Mouse (Mus musculus) Muller cell, postnatal 12 days (primary cell): ENCODE data around the gene B230219D22Rik.
A peak's percentile ranks its signal among the peaks of the same experiment; 100 is the strongest.
"Not testable (repeated sequence)": the region's sequence is repeated elsewhere in the genome, so short reads cannot be mapped to it uniquely, and the experiment has no call there.

Experiments
- DNase-seq: peaks from one replicate; pipeline ENCODE4 v3.0.0-alpha.2; 2015; ENCODE audit errors: inconsistent ontology term

Gene B230219D22Rik

DNA sequence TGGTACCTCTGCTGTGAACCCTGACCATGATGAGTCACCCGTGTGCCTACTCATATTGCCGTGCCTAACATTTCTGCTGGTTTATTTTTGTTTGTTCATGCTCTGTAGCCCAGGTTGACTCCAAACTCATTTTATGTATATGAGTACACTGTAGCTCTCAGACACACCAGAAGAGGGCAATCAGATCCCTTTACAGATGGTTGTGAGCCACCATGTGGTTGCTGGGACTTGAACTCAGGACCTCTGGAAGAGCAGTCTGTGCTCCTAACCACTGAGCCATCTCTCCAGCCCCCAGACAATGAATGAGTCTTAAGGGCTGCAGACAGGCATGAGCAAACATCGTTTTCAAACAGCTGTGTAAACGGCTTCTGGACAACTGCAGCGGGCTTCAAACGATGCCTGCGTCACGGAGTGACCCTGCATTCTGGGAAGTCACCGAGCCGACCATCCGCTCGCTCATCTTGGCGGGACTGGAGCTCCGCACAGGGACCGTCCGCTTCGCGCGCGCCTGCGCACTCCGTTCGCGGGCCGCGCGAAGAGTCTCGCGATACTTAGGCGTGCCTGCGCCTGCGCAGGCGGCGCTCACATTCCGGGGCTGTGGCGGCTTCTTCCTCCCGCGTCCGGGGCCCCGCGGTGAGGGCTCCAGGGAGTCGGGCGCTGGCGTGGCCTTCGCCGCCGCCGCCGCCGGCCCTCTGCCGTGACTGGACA lies at the start of gene B230219D22Rik:
Gene B230219D22Rik (plus strand): TSS at position 590 of the 708 bp plus-strand sequence.
- peak; percentile 95 for DNase-seq

DNA sequence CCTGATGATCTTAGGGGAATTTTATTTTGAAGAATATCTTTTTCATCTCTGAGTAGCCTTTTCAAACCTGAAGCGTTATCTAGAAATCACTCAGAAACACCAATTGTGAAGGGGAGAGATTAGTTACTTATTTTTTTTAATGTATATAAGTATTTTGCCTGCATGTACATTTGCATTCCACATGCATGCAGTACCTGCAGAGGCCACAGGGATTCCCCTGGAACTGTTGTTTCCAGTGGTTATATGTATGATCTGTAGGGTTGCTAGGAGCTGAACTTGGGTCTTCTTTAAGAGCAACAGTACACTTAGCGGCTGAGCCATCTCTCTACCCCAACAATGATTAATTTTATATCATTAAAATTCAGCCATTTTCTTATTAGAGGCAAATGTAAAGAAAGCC lies 48.4 kb upstream of the B230219D22Rik start:
- no peak for DNase-seq

DNA sequence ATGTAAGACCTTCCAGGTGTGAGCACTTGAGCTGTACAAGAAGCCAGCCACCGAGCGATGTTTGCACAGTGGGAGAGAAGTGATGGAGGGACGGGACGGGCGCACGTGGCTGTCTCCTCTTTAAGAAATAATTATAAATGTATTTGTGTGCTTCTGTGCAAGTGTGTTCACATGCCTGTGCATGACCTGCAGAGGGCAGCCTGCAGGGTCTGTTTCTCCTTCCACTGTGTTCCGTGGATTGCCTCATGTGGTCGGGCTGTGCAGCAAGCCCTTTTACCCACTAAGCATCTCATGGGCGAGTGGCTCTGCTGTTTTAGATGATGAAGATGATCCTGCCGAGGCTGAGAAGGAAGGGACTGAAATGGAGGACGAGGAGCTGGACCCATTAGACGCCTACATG lies 42.8 kb upstream of the B230219D22Rik start:
- DNase-seq, result no peak

DNA sequence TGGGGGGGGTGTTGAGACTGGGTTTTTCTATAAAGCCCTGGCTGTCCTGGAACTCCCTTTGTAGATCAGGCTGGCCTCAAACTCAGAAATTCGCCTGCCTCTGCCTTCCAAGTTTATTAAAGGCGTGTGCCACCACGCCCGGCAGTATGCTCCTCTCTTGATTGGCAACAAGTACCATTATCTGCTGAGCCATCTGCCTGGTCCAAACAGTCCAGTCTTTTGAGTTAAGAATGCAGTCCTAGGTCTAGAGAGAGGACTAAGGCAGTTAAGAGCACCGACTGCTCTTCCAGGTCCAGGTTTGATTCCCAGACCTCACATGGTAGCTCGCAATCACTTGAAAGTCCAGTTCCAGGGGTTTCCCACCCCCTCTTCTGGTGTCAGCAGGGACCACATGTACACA lies 41.9 kb upstream of the B230219D22Rik start:
- DNase-seq, result no peak

DNA sequence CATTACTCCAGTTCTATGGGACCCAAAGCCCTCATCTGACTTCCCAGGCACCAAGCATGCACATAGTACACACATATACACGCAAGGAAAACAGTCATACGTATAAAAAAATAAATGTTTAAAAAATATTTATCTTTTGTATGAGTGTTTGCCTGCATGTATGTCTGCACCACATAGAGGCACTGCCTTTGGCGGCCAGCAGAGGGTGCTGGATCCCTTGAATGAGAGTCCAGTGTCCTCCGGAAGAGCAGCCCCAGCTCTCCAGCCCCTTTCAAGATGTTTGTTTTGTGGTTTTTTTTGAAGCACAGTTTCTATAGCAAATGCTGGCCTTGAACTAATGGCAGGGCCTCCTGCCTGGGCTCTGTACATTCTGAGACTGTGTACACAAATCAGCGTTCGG lies 24.4 kb upstream of the B230219D22Rik start:
- DNase-seq, result no peak

DNA sequence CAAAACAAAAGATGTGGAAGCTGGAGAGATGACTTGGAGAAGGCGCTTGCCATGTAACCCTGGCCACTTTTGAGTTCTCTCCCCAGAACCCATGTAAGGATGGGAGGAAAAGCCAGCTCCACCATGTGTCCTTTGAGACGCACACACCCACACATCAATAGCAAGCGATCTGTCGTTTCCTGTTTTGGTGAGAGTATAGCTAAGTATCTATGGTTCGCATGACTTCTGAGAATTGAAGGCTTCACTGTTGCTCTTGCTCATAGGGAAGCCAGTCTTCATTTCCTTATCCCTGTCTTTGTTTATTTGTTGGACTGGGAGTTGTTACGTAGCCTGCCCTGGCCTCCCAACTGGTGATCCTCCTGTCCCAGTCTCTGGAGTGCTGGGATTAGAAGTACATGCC lies 20.2 kb upstream of the B230219D22Rik start:
- no peak for DNase-seq

DNA sequence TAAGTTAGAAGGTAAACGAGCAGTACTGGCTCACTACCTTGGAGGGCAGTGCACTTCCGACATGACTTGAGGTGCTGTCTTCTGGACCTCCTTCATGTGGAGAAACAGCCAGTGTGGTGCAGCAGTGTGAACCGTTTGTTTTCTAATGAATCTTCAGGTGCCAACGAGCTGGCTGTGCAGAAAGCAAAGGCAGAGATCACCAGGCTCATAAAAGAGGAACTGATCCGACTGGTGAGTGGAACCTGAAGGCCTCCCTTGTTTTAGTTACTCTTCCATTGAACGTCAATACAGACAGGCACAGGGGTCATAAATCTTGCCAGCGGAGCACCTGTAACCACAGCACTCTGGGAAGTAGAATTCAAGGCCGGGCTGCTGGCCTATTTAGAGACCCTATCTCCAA lies 15.6 kb upstream of the B230219D22Rik start:
- no peak for DNase-seq

DNA sequence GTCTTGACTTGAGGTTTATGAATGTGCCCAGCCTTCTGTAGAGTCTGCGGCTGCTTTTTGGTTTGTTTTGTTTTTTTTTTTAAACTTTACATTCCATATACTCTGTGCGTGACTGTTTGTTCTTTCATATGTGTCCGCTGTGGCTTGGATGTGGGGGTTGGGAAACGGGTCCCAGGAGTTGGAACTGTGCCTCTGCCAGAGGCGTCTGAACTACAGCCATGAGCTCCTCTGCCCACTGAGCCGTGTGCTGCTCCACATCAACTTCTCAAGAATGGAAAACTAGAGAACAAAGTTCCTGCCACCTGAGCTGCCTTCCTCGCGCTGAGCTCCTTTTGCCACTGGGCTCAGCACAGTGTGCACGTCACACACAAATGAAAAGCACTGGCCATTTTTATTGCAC lies 10.7 kb upstream of the B230219D22Rik start:
- DNase-seq, result no peak

DNA sequence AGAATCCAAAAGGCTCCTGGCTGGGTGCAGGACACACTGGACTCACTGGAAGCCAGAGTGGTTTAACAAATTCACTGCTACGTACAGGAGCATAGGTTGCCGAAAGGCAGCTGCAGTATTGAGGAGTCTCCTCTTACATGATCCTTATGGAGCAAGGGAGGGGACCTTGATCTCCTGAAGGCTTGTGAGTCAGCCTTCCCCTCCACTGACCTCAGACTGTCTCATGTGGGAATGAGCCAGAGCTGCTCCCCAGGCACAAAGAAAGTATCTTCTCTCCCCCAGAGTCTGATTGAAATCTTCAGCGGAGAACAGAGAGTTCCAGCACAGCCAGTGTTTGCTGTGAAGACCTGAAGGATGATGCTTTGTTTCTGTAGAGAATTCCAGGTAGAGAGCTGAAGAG lies 9.3 kb upstream of the B230219D22Rik start:
- DNase-seq, result no peak

DNA sequence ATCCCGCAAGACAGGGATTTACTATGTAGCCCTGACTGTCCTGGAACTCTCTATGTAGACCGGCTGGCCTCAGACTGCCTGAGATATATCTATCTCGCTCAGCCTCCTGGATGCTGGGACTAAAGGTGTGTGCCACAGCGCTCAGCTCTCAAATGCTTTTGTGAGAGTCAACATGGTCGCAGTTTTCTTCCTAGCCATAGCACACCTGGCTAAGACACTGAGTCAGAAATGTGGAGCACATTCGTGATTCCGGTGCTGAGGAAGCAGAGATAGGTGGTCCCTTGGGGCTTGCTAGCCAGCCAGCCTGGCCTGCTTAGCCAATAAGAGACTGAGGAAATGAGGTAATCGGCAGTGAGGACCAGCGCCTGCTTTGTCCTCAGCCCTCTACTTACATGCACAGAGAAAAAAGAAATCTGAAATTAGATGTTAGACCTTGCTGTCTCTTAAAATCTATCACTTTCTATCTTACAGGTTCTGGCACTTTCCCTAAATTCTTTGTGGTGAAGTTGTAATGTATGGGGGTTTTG lies 6.8 kb upstream of the B230219D22Rik start:
- no peak for DNase-seq

DNA sequence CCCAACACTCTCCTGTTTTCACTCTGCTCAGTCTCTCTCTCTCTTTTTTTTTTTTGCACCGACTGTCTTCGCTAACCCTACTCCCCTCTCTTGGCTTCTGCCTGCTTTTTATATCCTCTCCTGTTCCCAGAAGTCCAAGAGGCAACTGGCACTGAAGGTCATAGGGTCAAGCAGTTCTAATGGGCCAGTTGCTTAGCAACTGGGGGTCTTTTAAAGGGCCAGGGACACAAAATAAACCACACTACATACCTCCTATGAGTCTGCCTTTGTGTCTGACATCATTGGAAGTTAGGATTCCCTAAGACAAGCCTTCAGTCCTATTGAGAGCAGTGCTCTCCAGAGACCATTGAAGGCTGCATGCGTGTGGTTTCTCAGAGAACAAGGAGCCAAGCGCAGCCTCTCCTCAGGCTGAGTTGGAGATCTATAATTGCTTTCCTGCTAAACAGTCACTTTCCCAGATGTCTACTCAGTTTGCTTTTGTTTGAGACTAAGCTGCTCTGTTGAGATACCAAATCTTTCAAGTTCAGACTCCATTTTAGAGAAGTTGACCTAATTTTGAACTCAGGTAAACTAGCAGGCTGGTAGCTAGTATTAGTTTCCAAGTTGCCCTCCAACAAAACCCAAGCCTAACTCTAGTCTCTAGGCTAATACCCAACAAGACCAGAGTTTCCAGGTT lies 4.9 kb upstream of the B230219D22Rik start:
- no peak for DNase-seq

DNA sequence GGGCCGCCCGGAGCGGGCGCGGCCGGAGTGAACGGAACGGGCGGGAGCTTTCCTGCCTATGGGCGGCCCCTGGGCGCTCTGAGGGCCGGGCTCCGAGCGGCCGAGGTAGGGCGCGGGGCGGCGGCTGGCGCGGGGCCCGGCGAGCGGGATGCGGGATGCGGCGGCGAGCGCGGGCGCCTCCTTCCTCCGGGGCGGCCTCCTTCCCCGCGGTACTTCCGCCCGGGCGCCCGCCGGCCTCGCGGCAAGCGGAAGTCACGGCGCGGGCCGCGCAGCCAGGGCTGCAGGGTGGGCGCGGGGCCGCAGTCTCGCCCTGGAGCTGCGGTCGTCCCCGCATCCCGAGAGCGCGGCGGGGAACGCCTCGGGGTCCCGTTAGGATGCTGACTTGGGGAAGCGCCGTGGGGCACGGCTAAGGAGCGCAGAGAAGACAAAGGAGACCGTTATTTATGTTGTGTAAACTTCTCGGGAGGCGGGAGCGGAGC lies 358 bp downstream of the B230219D22Rik start:
- no peak for DNase-seq

DNA sequence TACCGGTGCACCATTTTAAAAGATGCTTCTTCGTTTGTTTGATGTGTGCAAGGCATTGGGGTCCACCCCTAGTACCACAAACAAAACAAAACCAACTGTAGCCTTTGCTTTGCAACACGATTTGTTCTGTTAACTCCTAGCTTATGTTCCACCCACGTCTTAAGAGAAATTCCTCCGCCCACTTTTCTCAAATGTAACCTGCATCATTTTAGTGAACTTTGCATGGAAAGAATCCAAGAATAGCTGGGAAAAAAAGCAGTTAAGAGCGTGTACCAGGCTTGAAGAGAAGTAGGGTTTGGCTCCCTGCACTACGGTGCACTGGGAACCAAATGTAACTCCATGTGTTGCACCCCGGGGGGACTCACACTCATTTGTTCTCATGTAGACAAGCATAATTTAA lies 1.2 kb downstream of the B230219D22Rik start:
- peak; percentile 17 for DNase-seq

DNA sequence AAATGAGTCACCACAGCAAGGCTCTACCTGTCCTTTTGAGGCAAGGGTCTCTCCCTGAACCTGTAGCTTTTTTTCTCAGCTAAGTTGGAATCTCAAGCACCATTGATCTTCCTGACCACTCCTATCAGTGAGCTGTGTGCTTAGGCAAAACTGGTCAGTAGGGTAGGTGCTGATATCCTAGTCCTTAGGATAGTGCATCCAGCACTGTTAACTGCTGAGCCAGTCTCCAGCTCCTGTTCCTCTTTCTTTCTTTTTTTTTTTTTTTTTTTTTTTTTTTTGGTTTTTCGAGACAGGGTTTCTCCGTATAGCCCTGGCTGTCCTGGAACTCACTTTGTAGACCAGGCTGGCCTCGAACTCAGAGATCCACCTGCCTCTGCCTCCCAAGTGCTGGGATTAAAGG lies 3.1 kb downstream of the B230219D22Rik start:
- not testable (repeated sequence) for DNase-seq

DNA sequence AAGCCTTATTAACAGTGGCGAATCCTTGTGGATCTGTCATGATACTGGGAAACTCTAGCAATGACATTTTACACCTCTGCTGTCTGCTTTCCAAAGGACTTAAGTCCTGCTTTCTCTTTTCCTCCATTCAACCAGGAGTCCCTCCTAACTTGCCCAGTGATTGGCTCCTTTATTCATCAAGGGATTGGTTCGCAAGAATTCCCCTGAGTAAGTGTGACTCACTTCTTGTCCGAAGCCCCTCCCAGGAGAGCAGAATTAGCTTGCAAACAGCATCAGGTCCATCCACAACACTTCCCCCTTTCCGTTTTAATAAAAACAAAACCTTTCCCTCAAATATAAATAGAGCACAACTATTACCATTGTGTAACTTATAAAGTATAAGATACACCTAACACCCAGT lies 11.4 kb downstream of the B230219D22Rik start:
- DNase-seq, result no peak

DNA sequence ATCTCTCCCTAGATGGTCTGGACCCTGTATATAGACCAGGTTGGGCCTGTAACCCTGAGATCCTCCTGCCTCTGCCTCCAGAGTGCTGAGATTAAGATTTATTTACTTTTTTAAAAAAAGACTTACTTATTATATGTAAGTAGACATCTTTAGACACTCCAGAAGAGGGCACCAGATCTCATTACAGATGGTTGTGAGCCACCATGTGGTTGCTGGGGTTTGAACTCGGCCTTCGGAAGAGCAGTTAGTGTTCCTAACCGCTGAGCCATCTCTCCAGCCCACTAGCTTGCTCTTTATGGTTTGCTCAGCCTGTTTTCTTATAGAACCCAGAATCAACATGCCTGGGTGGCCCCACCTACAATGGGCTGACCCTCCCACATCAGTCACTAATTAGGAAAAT lies 19.9 kb downstream of the B230219D22Rik start:
- no peak for DNase-seq

DNA sequence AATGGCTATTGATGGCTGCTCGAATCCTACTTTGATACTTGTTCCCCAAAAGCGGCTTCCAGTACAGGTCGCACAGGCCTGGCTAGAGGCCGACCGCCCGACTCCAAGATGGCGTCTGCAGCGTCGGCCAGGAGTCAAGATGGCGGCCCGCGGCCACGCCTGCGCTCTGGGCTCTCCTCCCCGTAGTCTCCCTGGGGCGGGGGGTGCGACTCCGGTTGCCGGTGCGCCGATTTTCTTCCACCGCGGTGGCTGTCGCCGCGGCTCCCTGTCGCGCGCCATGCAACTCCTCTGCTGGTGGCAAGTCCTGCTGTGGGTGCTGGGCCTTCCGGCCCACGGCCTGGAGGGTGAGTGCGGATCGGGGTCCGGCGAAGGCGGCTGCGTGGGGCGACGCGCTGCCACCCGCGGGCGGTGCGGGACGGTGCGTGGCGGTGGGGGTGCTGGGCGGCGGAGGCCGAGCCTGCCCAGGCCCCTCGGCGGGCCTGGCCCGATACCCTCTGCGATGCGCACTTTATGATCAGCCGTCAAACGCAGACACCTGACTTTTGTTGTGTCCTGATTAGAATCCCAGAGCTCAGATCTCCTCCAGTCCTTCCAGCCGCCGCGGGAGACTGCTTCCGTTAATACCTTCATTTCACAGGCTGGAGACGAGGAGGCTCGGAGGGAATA lies 21.7 kb downstream of the B230219D22Rik start, which contains the start of gene Txndc15:
Gene Txndc15 (plus strand): TSS at position 150 of the 666 bp plus-strand sequence.
- DNase-seq, result peak; percentile 86

DNA sequence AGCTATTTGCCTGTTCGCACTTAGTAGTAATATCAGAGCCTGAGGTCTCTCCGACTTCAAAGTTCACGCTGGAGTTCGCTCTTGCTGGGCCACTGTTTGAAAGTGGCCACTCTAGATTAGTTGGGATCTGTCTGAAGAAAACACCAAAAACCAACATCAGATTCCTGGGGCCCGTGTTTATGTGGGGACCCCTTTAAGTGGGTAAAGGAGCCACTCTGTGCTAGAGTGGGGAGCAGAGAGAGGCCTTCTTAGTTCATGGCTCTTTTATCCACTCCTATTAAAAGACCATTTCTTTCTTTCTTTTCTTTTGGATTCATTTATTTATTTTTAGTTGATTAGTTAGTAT lies 22.2 kb downstream of the B230219D22Rik start:
- no peak for DNase-seq

DNA sequence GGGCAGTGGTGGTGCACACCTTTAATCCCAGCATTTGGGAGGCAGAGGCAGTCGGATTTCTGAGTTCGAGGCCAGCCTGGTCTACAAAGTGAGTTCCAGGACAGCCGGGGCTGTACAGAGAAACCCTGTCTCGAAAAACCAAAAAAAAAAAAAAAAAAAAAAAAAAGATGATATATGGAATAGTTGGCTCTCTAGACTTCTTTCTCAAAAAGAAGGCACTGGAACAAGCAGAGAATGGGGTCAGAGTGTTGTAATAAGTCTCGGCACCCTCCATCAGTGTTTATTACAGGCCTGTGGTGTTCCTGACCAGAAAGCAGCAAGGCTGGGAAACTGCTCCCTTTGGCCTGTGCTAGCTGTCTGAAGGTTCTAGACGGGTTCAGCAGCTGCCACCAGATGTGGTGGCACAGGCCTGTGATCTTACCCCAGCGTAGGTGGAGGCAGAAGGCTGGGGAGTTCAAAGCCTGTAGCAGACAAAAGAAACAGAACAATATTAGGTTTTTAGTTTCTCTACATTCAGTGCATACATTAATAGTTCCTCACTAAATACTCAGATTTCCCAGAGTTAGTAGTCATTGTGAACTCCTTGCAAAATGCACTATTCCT lies 23.1 kb downstream of the B230219D22Rik start:
- no peak for DNase-seq

DNA sequence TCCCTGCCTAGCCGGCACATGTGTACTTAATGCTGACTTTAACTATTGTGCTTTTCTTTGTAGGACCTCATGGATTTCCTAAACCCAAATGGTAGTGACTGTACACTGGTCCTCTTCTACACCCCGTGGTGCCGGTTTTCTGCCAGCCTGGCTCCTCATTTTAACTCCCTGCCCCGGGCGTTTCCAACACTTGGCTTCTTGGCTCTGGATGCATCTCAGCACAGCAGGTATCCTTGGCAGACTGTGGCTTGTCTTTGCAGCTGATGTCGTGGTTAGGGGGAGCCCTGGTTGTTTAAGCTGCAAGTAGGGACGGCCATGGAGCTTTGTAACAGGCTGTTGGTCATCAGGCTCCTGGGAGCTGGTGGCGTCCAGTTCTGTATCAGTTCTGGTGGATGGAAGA lies 28.6 kb downstream of the B230219D22Rik start:
- no peak for DNase-seq

DNA sequence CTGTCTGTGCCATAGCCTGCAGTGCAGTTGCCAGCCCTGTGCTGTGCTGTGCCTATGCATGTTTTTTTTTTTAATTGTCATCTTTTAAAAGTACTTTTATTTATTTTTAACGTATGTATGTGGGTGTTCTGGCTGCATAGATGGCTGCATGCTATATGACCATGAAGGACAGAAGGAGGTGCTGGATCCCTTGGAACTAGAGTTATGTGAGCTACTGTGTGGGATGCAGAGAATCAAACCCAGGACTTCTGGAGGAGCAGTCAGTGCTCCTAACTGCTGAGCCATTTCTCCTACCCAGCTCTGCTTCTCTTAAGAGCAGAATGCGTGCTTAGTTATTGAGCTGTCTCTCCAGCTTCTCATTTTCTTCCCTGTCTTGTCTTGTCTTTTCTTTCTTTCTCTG lies 29.1 kb downstream of the B230219D22Rik start:
- DNase-seq, result no peak

DNA sequence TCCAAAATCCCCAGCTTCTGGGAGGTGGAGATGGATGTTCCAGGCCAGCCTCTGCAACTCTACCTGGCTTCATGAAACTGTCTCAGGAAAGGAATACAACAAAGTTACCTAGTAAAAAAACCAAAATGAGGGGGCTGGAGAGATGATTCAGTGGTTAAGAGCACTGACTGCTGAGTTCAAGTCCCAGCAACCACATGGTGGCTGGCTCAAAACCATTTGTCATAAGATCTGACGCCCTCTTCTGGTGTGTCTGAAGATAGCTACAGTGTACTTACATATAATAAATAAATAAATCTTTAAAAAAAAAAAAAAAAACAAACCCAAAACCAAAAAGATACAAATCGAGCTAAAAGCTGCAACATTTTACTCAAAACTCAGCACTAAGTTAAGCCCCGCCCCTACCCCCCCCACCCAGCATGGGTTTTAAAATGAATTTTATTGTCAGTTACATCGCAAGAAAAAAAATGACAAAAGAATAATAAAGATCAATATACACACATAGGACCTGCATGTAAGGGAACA lies 33.7 kb downstream of the B230219D22Rik start:
- DNase-seq, result no peak
